8 mouse cellular contexts compared by ENCODE assay signal in the genomic region with DNA sequence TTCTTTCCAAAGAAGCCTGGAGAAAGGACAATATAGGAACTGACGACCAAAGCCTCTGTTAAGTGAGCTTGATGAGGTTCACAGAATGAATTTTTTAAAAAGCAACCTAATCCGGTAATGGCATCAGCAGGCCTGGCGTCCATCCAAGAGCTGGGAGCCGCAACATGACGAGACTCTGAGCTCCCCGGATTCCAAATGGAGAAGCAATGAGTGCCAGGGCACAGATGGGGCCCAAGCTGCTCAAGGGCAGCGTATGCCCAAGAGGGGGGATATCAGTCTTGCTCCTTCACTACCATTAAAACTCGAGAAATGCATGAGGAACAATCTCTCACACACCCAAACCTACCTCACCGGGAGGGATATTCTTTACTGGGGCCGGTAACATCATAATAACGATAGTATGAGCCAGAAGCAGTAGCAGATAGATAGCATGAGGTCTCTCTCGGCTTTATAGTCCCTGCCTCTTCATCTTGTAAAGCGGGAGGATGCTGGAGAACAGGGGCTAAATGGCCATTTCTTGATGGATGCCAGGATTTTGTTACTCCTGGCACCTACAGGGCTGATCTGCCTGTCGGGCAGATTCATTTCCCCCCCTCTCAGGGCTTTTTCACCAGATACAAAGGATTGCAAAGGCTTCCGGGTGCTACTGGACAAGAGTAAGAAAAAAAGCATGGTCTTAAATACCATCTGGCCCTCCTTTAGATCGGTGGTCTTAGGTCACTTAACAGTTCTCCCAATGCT. TPM values are rescaled to one million over a fixed set of nuclear protein-coding genes. Genes with fewer than 3 reads are reported as not detected.
DNase-seq lines count a peak whose midpoint lies in the region; ATAC-seq and TF ChIP-seq lines count a peak whose summit lies in the region.

No protein-coding gene starts in this region.

- peak; percentile 27 for DNase-seq in lung, postnatal 14 days
- DNase-seq in lung, postnatal 25 days (ENCODE audit: low spot score), result no peak
- peak; percentile 96 to 97 for DNase-seq in cerebellum, postnatal 10 days
- peak; percentile 74 for DNase-seq in midbrain, embryonic 14.5 days
- no peak for DNase-seq in spleen, adult 18-20 months
- DNase-seq in lung, adult 2 months, result no peak

- H3K9ac ChIP-seq in hindbrain, embryonic 12.5 days, result no peak overlapping the region
- H3K9ac ChIP-seq in midbrain, embryonic 14.5 days (replicated peaks; ENCODE audit: low read length), result no peak overlapping the region

- H3K27ac ChIP-seq in hindbrain, embryonic 12.5 days, result peak overlapping the region; percentile 68; the same call in 1 of the 2 replicates
- no peak overlapping the region for H3K27ac ChIP-seq in midbrain, embryonic 14.5 days (replicated peaks; ENCODE audit: low read depth, low read length)

- peaks cover 32% of the 10 kb centered on the region for H3K27me3 ChIP-seq in hindbrain, embryonic 12.5 days
- peaks cover 19% of the 10 kb centered on the region for H3K27me3 ChIP-seq in midbrain, embryonic 14.5 days (ENCODE audit: control insufficient read depth, insufficient read depth, low read length)

- H3K36me3 ChIP-seq in hindbrain, embryonic 12.5 days, result no peaks in the 10 kb centered on the region
- H3K36me3 ChIP-seq in midbrain, embryonic 14.5 days (ENCODE audit: control insufficient read depth, insufficient read depth, low read length), result no peaks in the 10 kb centered on the region

- ATAC-seq in hindbrain, embryonic 12.5 days (ENCODE audit: low FRiP score), result no peak
- no peak for ATAC-seq in midbrain, embryonic 14.5 days (ENCODE audit: low FRiP score, low TSS enrichment)
- no peak for ATAC-seq in megakaryocyte, adult 5-6 weeks (ENCODE audit: poor library complexity, severe bottlenecking)

- H3K4me2 ChIP-seq in hindbrain, embryonic 12.5 days (replicated peaks), result no peak overlapping the region
- no peak overlapping the region for H3K4me2 ChIP-seq in midbrain, embryonic 14.5 days (ENCODE audit: low read length)

- H3K4me1 ChIP-seq in hindbrain, embryonic 12.5 days, result peaks cover 52% of the 10 kb centered on the region
- peaks cover 21% of the 10 kb centered on the region for H3K4me1 ChIP-seq in midbrain, embryonic 14.5 days (ENCODE audit: control insufficient read depth, insufficient read depth, low read length)
- H3K4me1 ChIP-seq in lung, adult 2 months (ENCODE audit: control insufficient read depth, insufficient read depth, low read length), result no peaks in the 10 kb centered on the region

- no peak for TF ChIP-seq POLR2A in lung, adult 2 months (IDR thresholded peaks at IDR 0.05; ENCODE audit: borderline replicate concordance, extremely low read depth, low read depth, low read length)

- H3K4me3 ChIP-seq in hindbrain, embryonic 12.5 days, result no peak overlapping the region
- no peak overlapping the region for H3K4me3 ChIP-seq in midbrain, embryonic 14.5 days (replicated peaks; ENCODE audit: low read depth, low read length)
- no peak overlapping the region for H3K4me3 ChIP-seq in lung, adult 2 months (replicated peaks; ENCODE audit: extremely low read depth, low read depth, low read length)

- 67% methylated on average over 16 of the region's 16 CpGs for WGBS in hindbrain, embryonic 12.5 days
- WGBS in midbrain, embryonic 14.5 days, result 55% methylated on average over 16 of the region's 16 CpGs
- 69% methylated on average over 16 of the region's 16 CpGs for WGBS in lung, adult 2 months

- TF ChIP-seq CTCF in lung, adult 2 months (IDR thresholded peaks at IDR 0.05; ENCODE audit: insufficient read depth, low read length), result no peak

- no peaks in the 10 kb centered on the region for H3K9me3 ChIP-seq in hindbrain, embryonic 12.5 days (replicated peaks)
- H3K9me3 ChIP-seq in midbrain, embryonic 14.5 days (ENCODE audit: control insufficient read depth, low read length), result no peaks in the 10 kb centered on the region

RNA-seq across cellular contexts. Expression of a gene that starts 9.1 kb away (rescaled TPM):
- 25.4 and 27.3 TPM in 2 replicates for polyA plus RNA-seq in hindbrain, embryonic 12.5 days (2016; fragmentation: Nextera tagmentation; extraction: Ambion mirVana)
- polyA plus RNA-seq in midbrain, embryonic 14.5 days (2014; fragmentation: Nextera tagmentation; extraction: Ambion mirVana), result 15.7 and 15.9 TPM in 2 replicates
- total RNA-seq in megakaryocyte, adult 5-6 weeks (2015), result 0.96 and 2.1 TPM in 2 replicates
- total RNA-seq in megakaryocyte, adult 5-6 weeks (2017), result 0.81 and 2.2 TPM in 2 replicates
- polyA plus RNA-seq in lung, adult 2 months (2012; rRNA removed), result 88.0 and 92.8 TPM in 2 replicates

Comparison
In these comparisons a context has a peak if more than half of its experiments do, and no peak if none do; other contexts are left out.
1. DNase-seq: peak in lung, postnatal 14 days (single experiment), cerebellum, postnatal 10 days (2 of 2) and midbrain, embryonic 14.5 days (single experiment); none in lung, postnatal 25 days (single experiment), spleen, adult 18-20 months (0 of 2) and lung, adult 2 months (single experiment).